Mouse (Mus musculus) ES-E14 (cell line): Measurements from ENCODE around the gene Grsf1. TPM values are rescaled to one million over a fixed set of nuclear protein-coding genes. Genes with fewer than 3 reads are reported as not detected.

Experiments used
- DNase-seq: peaks from one replicate; pipeline ENCODE4 v3.0.0-alpha.2; 2013; ENCODE audit warnings: low read depth, low spot score
- H3K27ac ChIP-seq: 2 replicates; pipeline ENCODE4 v1.5.1; 2012; ENCODE audit warnings: low read depth, mild to moderate bottlenecking, low read length, moderate library complexity, mixed read lengths; ENCODE audit not compliant: poor library complexity, insufficient read depth, severe bottlenecking
- H3K36me3 ChIP-seq: 2 replicates; pipeline ENCODE4 v1.6.1; 2012; ENCODE audit warnings: mild to moderate bottlenecking, low read length, moderate library complexity, mixed read lengths; ENCODE audit not compliant: control insufficient read depth, poor library complexity, insufficient read depth, severe bottlenecking
- H3K4me1 ChIP-seq, 2 experiments: fragments of 150-350 bp in 1 of 2; sonication (generic) in 1 of 2; 2 replicates each; pipeline ENCODE4 v1.6.1; 2012; ENCODE audit warnings: low read length in 2 of 2, mild to moderate bottlenecking in 1 of 2, mixed read lengths in 1 of 2; ENCODE audit not compliant: control insufficient read depth in 2 of 2, insufficient read depth in 2 of 2, poor library complexity in 1 of 2
- H3K4me3 ChIP-seq, 2 experiments: fragments of 150-350 bp in 1 of 2; sonication (generic) in 1 of 2; 2 replicates each; pipeline ENCODE4 v1.5.1; 2012; ENCODE audit warnings: low read length in 2 of 2, low read depth in 1 of 2, mild to moderate bottlenecking in 1 of 2, mixed read lengths in 1 of 2; ENCODE audit not compliant: insufficient read depth in 1 of 2, poor library complexity in 1 of 2, severe bottlenecking in 1 of 2
- H3K9ac ChIP-seq: 2 replicates; pipeline ENCODE4 v1.6.1; 2012; ENCODE audit warnings: low read depth, mild to moderate bottlenecking, low read length, mixed read lengths; ENCODE audit not compliant: poor library complexity, insufficient read depth, severe bottlenecking
- H3K9me3 ChIP-seq: fragments of 150-350 bp; sonication (generic); 2 replicates; pipeline ENCODE4 v1.6.1; 2012; ENCODE audit warnings: low read depth, mild to moderate bottlenecking, low read length; ENCODE audit not compliant: control insufficient read depth, insufficient read depth
- CHD2 ChIP-seq: IDR thresholded peaks from 2 replicates; pipeline ENCODE4 v1.6.1; 2014; ENCODE audit warnings: mild to moderate bottlenecking, low read depth, low read length, inconsistent platforms
- HCFC1 ChIP-seq: IDR thresholded peaks from 2 replicates; pipeline ENCODE4 v1.6.1; 2012; ENCODE audit warnings: low read length, inconsistent platforms, borderline replicate concordance; ENCODE audit not compliant: insufficient read depth
- MAFK ChIP-seq: IDR thresholded peaks from 2 replicates; pipeline ENCODE4 v1.6.1; 2014; ENCODE audit warnings: mild to moderate bottlenecking, low read depth, low read length, inconsistent platforms; ENCODE audit not compliant: insufficient read depth
- ZC3H11A ChIP-seq: IDR thresholded peaks from 2 replicates; pipeline ENCODE4 v1.6.1; 2012; ENCODE audit warnings: low read depth, mild to moderate bottlenecking, inconsistent platforms, low read length, borderline replicate concordance
- ZNF384 ChIP-seq: IDR thresholded peaks from 2 replicates; pipeline ENCODE4 v1.6.1; 2012; ENCODE audit warnings: low read depth, low read length, inconsistent platforms
- in situ Hi-C, 2 experiments: fragments of 600-800 bp; cut with MboI; formaldehyde crosslinking; loops; one replicate each; pipeline ENCODE4 v1.15.1; 2025; ENCODE audit warnings: low sequenced_read_pairs in 2 of 2, inconsistent platforms in 1 of 2; ENCODE audit not compliant: unreplicated experiment in 2 of 2
- total RNA-seq: library from RNA; depleted of rRNA; stranded (reverse); fragments of 300-350 nt; gene quantifications from 2 replicates; pipeline ENCODE4 v1.2.3, GENCODE M21; 2012

Grsf1 gene
- total RNA-seq, 1 experiment, result 54.2 TPM

- in situ Hi-C loops, result no loop called here
- Histone ChIP-seq H3K9me3 (no peaks in the 10 kb centered on the region), H3K4me3 (no peak overlapping the region), H3K4me1 (peaks cover 0 to 4% of the 10 kb centered on the region in 2 experiments; a peak in 1 of 4 replicates), H3K27ac (no peak overlapping the region), H3K9ac (no peak overlapping the region), H3K36me3 (0 out of 2 replicates have a peak, but pooled peaks cover 1% of the 10 kb centered on the region)
- DNase-seq, result no peak
- TF ChIP-seq ZC3H11A (no peak), CHD2 (no peak), ZNF384 (no peak), MAFK (no peak), HCFC1 (no peak)
Measured at GRCm38 (mm10) chr5:88711618-88712224, 35.8 kb upstream of the Grsf1 start.

DNA sequence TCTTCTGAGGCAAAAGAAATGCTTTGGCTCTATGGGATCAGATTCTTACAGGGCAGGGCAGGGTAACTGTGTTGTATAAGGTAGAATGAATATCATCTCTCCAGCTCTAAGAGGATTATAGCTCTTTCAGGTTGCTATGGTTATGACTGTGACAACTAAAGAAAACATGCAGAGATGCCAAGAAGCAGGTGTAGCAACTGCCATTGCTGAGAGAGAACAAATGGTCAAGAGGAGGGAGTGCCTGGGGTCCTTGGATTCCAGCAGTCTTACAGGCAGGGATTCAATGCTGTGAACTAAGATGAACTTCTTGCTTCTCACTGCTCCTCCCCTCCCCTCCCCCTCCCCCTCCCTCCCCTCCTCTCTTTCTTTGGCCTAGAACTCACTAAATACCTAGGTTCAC, 35.2 kb upstream of the Grsf1 start:
- TF ChIP-seq HCFC1, result no peak
- TF ChIP-seq CHD2, result no peak
- TF ChIP-seq ZNF384, result no peak
- no peak for TF ChIP-seq ZC3H11A
- TF ChIP-seq MAFK, result no peak
- DNase-seq, result no peak
- 0 out of 2 replicates have a peak, but pooled peaks cover 1% of the 10 kb centered on the region for H3K36me3 ChIP-seq
- H3K9me3 ChIP-seq, result no peaks in the 10 kb centered on the region
- H3K4me1 ChIP-seq, result peaks cover 0 to 4% of the 10 kb centered on the region in 2 experiments; a peak in 1 of 4 replicates
- no peak overlapping the region for H3K4me3 ChIP-seq
- no peak overlapping the region for H3K27ac ChIP-seq
- in situ Hi-C loops, result no loop called here
- no peak overlapping the region for H3K9ac ChIP-seq

GRCm38 (mm10) chr5:88703551-88703950, 27.6 kb upstream of the Grsf1 start:
- Histone ChIP-seq H3K27ac (no peak overlapping the region), H3K36me3 (0 out of 2 replicates have a peak, but pooled peaks cover 1% of the 10 kb centered on the region), H3K4me1 (no peaks in the 10 kb centered on the region), H3K9me3 (no peaks in the 10 kb centered on the region), H3K4me3 (no peak overlapping the region), H3K9ac (no peak overlapping the region)
- TF ChIP-seq HCFC1 (no peak), MAFK (no peak), CHD2 (no peak), ZC3H11A (no peak), ZNF384 (no peak)
- no peak for DNase-seq
- in situ Hi-C loops, result no loop called here

DNA sequence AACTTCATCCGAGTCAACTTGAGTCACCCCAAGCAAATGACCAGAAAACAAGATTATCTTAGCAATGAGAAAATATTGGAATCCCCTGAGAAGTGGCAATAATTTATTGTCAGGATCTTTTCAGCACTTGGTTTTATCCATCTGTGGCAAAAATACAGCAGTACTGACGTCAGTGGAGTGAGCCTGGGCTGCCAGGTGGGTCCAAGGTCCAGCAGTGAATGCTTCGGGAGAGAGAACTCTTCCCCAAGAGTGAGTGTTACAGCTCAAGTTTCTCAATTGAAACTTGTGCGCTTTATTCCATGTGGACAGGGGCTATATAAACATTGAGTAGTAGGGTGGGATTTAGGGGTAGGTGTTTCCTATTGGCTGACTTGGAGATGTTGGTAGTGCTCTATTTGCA, 26.1 kb upstream of the Grsf1 start:
- TF ChIP-seq ZNF384, result no peak
- TF ChIP-seq ZC3H11A, result no peak
- no peak for TF ChIP-seq CHD2
- no peak for TF ChIP-seq HCFC1
- TF ChIP-seq MAFK, result no peak
- in situ Hi-C loops, result no loop called here

More for the DNA sequence above, 26.1 kb upstream of the Grsf1 start:
- DNase-seq, result no peak
- H3K36me3 ChIP-seq, result no peaks in the 10 kb centered on the region
- no peak overlapping the region for H3K9ac ChIP-seq
- no peak overlapping the region for H3K4me3 ChIP-seq
- H3K27ac ChIP-seq, result no peak overlapping the region
- no peaks in the 10 kb centered on the region for H3K4me1 ChIP-seq
- H3K9me3 ChIP-seq, result no peaks in the 10 kb centered on the region
